Mouse (Mus musculus): Measurements from ENCODE around the gene Ndufs6. TPM values are rescaled to one million over a fixed set of nuclear protein-coding genes. Genes with fewer than 3 reads are reported as not detected.
A peak's percentile ranks its signal among the peaks of the same experiment; 100 is the strongest.

Gene Ndufs6
- total RNA-seq, 2 experiments from 2014 or later: 433 to 453 TPM

- DNase-seq (ENCODE audit: low spot score): no peak
Measured at GRCm38 (mm10) chr13:73306430-73306829, 21.9 kb downstream of the Ndufs6 start.

DNA sequence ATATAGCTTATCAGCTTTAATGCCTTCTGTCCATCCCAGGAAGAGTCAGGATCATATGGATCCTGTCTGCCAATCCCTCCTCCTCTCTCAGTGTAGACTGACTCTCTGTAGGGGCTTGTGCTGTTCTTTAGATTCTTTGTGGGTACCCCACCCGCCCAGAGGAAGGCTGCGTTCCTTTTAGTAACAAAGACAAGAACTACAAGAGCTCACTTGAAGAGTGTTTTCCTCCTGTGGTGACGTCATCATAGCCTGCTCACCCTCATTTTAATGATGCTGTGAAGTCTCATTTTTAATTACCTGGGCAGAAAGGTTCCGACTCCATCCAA, 22.3 kb downstream of the Ndufs6 start:
- no peak for DNase-seq (ENCODE audit: low spot score)

DNA sequence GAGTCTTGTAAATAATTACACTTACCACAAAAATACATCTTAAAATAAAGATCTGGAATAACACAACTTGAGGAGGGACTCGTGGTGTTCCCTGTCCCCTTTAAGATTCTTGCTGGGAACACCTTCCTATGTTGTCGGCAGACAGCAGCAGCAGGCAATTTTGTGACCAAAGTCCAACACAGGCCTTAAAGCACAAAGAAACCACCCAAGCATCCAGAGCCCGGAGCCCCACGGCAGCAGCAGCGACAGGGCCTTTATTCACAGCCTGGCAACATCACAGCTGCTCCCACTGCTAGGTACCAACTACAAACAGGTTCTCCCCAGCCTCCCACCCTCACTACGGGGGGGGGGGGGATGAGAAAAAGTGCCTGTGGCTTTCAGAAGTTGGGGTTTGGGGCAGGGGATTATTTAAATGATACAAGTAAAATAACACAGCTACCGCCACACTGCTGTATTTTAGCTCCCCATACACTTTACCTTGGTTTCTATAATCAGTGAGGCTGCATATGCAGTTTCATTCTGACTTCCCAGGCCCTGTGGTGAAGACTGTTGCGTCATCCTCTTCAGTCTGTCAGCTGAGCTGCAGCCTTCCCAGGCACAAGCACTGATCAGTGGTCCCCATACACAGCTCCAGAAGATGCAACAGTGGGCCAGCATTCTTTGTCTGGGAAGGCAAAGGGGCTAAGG, 22.8 kb downstream of the Ndufs6 start:
- DNase-seq (ENCODE audit: low spot score): no peak

DNA sequence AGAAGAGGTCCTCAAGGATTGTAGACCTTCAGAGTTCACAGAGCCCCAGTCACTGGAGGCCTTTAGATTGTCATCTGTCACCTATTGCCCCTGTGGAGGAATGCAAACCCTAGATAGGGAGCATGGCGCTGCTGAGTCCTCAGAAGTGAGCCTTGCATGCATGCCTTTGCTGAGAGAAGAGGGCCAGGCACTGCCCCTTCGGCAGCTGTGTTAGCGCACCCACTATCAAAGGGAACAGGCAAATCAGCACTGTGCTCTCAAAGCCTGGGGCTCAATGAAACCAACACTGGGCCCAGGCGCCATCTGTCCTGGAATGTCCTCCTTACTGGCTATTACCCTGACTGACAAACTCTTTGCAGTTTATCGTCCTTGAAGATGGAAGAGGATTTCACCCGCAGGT, 23.6 kb downstream of the Ndufs6 start:
- no peak for DNase-seq (ENCODE audit: low spot score)

- no peak for DNase-seq (ENCODE audit: low spot score)
Measured at GRCm38 (mm10) chr13:73299322-73299721, 29.0 kb downstream of the Ndufs6 start.

DNA sequence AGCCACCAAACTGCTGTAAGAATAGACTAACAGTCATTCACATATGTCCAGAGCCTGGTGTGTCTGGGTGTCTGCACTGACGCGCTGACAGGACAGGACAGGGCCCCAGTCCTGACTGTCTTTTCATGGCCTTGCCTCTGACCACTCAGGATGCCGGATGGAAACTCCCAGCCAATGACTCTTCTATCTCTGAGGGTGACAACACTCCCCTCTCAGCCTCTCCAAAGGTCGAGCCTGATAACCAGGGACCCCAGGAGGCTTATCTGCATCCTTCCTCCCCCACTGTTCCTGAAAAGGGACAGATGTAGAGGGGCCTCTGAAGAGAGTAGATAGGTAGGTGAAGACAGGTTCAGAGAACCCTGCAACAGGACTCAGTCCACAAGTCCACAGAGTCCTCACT, 29.6 kb downstream of the Ndufs6 start:
- DNase-seq (ENCODE audit: low spot score): no peak

DNA sequence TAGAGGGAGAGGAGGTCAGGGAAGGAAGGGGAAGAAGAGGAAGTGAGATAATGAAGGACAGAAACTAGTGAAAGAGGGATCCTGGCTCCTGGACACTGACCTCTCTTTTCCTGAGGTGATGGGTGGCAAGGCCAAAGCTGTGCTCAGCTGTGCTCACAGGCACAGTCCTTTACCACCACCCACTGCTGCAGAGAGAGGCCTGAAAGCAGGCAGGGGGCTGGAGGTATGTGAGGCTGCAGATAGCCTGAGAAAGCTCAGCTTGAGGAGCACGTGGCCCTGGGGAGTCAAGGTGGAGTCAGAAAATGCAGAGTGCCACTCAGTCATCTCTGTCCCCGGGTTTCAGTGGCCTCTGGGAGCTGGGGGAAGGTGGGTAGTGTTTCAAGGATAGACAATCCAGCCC, 37.2 kb downstream of the Ndufs6 start:
- no peak for DNase-seq (ENCODE audit: low spot score)

- peak; percentile 18 for DNase-seq (ENCODE audit: low spot score)
Measured at GRCm38 (mm10) chr13:73290206-73290605, 38.1 kb downstream of the Ndufs6 start.

DNA sequence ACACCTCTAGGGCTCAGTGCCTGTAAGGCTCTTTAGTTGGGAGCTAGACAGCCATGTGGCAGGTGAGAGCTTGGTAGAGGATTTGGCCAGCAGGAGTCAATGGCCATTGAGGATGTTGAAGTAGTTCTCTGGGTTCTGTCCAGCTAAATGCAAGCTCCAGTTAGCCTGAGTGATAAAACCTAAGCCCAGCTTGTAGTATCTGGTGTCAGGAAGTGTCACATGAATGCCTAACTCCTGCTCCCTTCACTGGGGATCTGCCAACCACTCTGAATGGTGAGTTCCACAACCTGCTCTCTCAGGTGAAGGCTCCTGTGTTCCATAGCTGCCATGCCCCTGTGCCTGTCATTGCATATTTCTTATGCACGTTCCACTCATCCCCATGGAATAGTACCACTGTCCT, 44.8 kb downstream of the Ndufs6 start:
- DNase-seq (ENCODE audit: low spot score): no peak

DNA sequence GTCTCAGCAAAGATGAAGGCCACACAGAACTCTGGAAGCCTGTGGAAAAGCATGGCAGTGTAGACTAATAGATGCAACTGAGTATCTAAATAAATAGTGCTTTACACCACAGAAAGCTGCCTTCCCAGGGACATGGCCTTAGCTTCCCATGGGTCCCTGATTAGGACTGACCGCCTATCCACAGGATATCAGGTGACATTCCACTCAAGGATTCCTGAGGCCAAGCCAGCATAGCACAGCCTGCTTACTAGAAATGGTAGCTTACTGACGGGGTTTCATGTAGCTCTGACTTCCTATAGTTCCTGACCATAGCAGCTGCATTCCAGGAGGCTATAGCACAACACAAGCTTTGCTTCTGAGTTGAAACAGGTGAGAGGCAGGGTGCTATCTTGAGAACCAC, 45.9 kb downstream of the Ndufs6 start:
- no peak for DNase-seq (ENCODE audit: low spot score)

- no peak for DNase-seq (ENCODE audit: low spot score)
Measured at GRCm38 (mm10) chr13:73279196-73279595, 49.1 kb downstream of the Ndufs6 start.

- no peak for DNase-seq (ENCODE audit: low spot score)
Measured at GRCm38 (mm10) chr13:73277797-73278196, 50.5 kb downstream of the Ndufs6 start.

- DNase-seq (ENCODE audit: low spot score): no peak
Measured at GRCm38 (mm10) chr13:73277361-73277760, 51.0 kb downstream of the Ndufs6 start.

GRCm38 (mm10) chr13:73273536-73273935, 54.8 kb downstream of the Ndufs6 start:
- no peak for DNase-seq (ENCODE audit: low spot score)

DNA sequence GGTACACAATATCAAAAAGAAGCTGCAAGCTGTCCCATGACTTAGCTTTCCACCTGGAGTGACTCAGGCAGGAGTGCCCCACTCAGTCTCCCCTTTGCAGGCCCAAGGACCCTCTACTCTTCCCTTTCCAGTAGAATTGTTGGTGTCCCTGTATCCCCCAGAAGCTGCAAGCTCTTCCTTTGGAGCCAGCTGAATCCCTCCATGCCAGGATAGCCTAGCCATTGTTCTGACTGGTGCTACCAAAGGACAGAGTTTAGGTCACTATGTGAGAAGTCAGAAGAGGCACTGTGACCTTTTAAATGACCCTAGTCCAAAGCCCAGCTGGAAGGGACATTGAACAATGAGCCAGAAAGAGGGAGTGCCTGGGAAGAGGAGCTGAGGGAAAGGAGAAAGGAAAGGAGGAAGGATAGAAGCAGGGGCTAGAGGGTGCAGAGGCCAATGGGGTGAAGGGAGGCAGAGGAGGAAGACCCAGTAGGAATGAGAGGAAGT, 55.5 kb downstream of the Ndufs6 start:
- DNase-seq (ENCODE audit: low spot score): no peak

DNA sequence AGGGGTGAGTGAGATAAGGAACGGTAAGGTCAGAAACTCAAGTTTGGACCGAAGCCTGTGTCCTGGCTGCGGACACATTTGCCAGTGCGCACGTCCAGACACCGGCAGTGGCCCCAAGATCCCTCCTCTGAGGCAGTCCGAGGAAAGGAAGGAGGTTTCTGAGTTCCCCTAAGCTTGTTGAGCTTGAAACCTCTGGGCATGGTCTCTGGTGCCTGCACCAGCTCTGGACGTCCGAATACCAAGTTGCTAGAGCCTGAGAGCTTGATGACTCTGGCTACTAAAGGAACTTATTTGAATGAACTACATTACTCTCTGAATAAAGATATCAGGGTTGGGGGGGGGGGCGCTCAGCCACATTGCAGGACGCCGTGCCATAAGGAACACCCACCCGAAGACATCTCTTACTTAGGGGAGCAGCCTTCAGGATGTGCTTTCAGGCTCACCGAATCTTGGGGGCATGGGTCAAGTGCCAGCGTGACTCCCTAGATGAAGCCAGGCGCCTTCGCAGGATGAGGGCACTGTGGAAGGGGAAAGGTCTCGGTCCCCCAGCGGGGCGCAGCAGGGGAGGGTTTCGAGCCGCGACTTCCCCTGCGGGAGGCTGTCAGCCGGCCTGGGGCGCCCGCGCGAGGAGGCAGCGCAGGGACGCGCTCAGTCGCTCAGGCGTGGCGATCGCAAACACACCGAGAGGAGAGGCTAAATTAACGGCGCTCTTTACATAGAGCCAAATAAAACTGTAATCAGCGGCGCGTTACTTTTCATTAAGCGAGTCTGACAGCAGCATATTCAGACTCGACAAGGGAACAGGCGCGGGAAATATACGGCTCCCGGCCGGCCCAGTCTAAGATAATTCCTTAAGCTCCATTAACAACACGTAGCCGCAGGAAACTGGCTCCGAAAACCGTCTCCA, 56.8 kb downstream of the Ndufs6 start:
- no peak for DNase-seq (ENCODE audit: low spot score)

DNA sequence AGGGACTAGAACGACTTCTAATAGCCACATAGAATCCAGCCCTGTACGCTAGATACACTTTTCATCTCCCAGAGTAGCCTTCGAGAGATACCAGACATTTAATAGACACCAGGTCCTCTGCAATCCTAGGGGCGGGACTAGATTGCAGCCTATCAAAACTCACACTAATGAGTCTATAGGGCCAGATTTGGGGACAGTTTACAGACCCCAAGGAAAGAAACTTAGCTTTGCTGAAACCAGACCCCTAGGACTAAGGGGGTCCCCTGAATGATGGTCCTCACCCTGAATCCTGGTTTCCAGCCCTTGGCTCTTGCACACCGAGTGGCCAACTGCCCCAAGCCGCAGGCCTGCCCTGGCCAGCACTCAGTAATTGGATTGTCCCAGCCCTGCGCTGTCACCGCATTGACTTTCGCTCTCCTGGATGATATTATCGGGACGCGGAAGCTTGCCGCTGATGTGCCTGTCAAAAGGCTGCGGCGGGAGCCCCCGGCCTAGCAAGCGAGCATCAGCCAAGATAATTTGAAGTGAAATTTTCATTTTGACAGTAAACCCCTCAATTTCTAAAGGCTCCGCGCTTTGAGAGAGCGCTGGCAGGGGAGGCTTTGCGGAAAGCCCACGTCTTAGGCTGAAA, 57.8 kb downstream of the Ndufs6 start:
- DNase-seq (ENCODE audit: low spot score): no peak

- DNase-seq (ENCODE audit: low spot score): no peak
Measured at GRCm38 (mm10) chr13:73269891-73270290, 58.5 kb downstream of the Ndufs6 start.
